Mouse (Mus musculus) layer of hippocampus, adult 8-10 months (tissue): ENCODE data around the gene Fbxl17. TPM values are rescaled to one million over a fixed set of nuclear protein-coding genes. Genes with fewer than 3 reads are reported as not detected.

Source experiments
- DNase-seq, 2 experiments: peaks; one replicate each; pipeline ENCODE4 v3.0.0; 2022; ENCODE audit warnings: low spot score in 2 of 2
- total RNA-seq, 4 experiments: library from RNA; stranded (reverse); gene quantifications; 2 replicates each; pipeline ENCODE4 v1.2.4; 2022

Fbxl17 gene
- total RNA-seq, 4 experiments from 2014 or later = 48.7 to 59.9 (median 54.3) TPM

DNA sequence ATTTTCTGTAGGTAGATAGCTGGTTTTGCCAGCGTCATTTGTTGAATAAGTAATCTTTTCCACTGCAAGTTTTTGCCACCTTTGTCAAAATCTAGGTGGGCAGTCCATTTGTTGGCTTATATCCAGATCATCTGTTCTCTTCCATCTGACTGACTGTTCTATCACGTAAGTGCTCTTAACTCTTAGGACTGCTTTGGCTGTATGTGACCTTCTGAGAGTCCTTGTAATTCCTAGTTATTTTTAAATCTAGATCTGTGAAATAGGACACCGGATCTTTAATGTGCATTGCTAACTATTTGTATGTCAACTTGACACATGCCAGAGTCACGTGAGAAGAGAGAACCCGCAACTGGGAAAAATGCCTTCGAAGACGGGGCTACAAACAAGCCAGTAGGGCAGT, 37.3 kb downstream of the Fbxl17 start:
- DNase-seq = no peak

DNA sequence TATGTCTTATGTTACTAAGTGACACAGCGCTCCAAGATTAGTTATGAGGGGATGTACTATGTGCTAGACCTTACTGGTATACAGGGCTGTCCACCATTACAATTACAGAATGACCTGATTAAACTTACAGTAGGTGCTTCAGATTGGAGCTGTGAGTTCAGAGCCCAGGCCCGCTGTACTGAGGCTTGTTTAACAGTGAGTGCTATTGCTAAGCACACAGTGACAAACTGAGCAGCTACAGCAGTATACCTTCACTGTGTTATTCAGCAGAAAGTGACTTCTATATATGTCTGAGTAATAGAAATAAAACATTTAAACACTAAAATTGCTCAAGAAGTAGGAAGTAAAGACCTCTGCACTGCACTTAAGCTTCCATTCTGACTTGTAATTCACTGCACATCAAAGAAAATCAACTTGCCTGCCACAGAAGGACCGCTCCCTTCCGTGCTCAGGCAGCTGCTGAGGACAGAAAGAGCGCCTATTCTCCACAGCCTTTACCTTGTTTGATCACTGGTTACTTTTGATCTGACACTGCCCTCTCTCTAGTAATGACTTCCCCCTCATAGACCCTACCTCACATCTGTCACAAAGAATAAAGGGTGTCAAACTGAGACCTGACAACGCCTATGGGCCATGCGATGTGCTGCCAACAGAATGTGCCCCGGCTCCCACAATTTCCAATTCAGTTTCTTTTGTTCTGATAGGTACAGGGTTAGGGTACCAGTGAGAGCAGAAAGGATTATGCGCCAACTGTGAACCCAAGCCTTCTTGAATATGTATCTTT, 39.9 kb downstream of the Fbxl17 start:
- DNase-seq = no peak

DNA sequence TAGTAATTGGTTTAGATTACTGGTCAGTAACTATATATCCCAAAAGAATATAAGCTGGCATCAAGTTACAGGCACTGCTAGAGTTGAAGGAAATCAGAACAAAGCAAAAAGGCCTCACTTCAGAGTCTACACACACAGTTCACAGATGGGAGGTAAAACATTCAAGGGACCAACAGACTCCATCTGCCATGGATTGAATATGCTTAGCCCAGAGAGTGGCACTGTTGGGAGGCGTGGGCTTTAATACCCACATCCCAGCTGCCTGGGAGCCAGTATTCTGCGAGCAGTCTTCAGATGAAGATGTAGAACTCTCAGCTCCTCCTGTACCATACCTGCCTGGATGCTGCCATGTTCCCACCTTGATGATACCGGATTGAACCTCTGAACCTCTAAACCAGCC, 41.8 kb downstream of the Fbxl17 start:
- DNase-seq = peak in 1 of 2 experiments; percentile 43

DNA sequence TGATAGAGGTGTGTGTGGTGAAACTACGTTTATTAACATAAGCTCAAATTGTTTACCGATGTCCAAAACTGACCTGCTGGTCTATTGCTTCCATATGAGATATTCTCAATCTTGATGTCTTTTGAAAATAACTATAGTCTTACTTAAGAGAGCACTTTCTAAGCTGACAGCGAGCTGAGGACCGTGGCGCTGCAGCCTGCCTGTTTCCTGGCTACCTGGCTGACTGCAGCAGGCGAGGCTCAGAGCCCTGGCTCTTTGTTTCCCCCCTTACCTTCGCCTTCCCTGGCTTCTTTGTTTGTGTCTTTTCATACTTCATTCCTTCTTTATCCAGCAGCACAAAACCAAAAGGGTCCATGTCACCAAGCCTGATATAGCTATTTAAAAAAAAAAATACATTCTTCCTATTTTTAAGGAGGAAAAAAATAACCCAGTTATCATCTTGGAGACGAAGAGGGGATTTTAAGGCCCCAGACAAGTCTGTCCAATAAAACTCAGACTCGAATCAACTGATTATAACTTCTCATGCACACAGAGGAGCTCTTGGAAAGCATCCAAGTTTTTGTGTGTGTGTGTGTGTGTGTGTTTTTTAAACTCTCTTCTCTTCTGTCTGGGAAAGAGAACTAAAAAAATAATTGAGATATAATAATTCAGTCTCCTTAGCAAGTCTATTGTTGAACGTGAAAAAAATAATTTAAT, 48.4 kb downstream of the Fbxl17 start:
- no peak for DNase-seq

DNA sequence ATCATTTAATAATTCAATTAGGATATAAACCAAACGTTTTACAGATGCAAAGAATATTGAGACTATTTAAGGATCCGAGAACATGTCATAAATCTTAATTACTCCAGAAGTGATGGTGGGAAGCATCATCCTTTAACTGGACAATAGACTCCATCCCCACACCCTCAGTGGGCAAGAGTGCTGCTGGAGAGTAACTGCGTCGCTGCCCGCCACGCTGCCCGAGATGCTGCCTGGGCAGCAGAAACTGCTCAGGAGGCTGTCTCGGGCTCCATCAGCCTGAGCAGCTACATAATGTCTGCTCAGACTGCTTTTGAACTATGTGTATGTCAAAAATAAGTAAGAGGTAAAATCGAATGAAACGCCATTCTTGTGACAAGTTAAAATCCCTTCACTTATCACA, 52.1 kb downstream of the Fbxl17 start:
- DNase-seq = no peak

DNA sequence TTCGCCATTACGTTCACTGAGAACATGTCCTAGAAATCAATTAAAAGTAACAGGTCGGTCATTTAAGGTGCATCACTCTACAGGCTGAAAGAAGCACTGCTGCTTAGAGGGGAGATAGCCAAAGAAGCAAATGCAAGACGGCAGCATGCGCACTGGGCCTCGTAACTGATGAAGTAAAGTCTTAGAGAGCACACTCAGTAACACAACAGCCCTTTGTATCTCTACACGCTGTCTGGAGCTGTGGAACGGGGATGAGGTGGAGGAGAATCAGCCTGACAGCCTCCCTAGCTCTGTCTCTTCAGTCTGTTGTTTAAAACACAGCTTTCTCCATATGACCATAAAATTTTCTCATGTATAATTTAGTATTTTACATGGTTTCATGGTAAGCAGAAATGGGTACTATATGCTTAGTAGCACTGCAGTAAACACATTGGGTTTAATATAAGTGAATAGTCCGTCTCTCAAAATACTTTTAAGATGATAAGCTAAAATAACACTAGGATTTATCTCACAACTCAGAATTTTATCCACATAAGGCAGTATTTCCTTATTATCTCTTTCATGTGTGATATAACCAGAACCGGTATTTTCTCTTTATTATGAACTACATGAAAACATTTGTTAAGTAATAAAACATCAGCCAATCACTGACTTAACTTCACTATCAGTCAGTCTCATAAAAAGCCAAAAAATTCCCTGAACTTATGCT, 52.7 kb downstream of the Fbxl17 start:
- DNase-seq = no peak

DNA sequence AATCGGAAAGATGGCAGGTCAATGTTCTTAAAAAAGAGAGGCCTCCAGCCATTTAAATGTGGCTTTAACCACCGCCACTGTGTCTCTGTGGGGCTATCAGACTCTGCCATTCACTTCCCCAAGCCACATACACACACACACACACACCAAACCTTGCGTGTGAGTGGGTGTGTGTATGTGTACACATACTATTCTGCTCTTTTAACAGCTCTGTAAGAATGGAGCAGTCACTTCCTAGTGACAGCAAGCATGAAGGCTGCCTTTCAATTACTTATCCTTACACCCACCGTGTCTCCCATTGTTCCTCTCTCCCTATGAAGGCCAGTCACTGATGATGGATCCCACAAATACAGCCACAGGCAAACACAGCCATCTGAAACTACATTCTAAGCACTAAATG, 54.6 kb downstream of the Fbxl17 start:
- no peak for DNase-seq

DNA sequence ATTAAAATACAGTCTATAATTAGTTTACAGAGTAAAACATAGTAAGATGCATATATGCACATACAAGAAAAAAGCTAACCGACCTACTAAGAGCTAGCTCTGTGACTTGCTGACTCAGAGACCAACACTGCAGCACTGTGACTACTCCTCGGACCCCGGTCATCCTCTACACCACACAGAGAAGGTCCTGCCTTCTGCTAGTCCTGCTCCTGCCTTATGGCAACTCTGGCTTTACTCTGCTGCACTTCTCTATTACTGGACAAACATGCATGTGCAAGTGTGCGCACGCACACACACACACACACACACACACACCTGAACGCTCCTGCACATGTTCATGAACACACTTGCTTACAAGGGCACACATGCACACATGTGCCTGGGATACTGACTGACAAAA, 62.4 kb downstream of the Fbxl17 start:
- DNase-seq = no peak

DNA sequence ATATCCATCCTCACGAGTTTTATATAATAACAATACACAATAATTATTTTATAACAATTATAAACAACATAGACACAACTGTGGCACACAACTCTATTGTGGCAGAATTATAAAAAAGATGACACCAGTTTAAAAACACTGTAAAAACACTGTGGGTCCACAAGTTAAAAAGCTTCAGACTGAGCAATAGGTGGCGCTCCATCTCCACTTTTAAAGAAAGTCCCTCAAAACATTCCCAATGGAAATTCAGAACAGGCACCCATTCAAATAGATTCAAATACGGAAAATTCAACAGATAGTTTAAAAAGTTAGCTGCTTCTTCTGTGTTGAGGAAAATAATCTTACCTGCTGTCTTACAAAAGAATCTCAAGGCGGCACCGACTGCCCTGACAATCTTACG, 65.7 kb downstream of the Fbxl17 start:
- no peak for DNase-seq

DNA sequence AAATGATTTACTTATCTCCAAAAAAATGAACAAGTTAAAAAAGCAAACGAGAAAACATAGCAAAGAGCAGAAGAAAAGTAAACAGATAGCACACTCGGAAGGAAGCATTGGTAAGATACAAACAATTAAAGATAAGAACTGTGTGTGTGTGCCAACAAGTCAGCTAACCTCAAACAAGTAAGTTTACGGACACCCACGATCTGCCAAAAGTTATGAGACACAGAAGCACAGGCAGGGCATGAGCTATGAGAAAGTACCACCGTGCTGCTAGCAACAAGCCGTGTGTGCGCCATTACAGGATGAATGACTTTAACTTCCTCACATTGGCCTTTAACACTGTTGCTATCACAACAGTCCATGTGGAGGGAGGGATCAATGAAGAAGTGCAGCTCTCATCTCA, 68.2 kb downstream of the Fbxl17 start:
- DNase-seq = no peak

DNA sequence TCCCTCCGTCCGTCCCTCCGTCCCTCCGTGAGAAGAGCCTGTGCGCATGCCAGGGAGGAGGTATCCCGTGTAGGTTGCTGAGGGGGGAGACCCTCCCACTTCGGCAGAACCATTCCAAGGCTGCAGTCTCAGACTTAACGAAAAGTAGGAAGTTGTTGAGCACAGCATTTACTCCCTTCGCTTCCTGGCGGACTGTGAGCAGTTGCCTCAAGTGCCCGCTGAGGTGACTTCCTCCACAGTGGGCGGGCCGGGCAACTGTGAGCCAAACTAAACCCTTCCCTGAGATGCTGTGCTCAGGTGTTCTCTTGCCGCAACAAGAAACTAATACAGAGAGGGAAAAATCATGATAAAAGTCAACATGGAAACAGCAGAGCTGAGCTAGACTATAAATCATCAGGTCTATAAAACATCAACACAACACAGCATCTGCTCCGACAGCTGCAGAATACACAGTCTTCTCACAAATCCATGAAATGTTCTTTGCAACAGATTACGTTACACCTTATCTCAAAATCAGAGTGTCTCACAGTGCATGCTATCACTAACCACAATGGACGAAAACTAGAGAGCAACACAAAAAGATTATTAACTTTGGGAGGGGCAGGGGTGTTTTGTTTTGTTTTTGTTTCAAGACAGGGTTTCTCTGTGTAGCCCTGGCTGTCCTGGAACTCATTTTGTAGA, 69.3 kb downstream of the Fbxl17 start:
- no peak for DNase-seq

DNA sequence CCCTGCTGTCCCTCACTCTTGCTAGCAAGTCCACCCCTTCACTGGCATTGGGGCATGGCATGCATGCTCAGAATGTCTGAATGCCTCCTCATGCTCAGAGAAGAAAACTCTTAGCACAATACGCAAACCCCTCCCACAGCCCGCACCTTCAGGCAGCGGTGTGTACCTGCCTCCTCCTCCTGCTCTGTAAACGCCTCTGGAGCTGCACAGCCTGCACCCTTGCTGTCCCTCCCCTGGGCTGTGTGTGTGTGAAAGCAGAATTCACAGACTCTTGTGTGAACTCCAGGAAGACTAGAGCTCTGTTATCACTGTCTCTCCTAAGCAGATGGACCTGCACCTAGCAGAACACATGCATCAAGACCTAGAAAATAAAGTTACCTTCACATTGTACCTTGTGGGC, 76.0 kb downstream of the Fbxl17 start:
- DNase-seq = no peak

DNA sequence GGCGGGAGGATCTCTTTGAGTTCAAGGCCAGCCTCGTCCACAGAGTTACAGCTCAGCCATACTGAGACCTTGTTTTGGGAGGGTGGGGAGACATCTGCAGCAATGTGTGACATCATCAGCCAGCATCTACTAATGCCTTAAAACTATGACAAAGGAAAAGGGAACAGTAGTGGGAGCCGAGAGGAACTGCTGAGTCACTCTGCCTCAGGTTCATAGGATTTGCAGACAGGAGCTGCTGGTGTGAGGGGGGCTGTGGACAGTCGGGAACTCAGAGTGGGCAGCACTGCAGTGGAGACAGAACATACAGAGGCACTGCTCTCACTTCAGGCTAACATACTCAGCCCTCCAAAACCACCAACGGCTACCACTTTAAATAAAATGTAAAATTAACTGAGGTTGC, 77.1 kb downstream of the Fbxl17 start:
- DNase-seq = no peak

DNA sequence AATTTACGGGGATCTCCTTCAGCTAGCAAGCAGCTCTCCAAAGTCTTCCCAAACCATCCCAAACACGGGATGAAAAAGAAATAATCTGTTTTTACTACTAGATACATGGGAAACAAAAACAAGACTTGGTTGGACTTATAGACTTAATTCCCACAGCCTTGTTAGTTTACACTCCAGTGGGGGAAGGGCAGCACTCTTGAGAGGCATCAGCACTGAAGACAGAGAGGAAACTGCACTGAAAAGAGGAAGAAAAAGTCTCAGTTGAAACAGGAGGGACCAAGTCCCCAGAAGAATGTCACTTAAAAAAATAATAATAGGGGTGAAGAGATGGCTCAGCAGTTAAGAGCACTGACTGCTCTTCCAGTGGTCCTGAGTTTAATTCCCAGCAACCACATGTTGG, 78.0 kb downstream of the Fbxl17 start:
- no peak for DNase-seq

DNA sequence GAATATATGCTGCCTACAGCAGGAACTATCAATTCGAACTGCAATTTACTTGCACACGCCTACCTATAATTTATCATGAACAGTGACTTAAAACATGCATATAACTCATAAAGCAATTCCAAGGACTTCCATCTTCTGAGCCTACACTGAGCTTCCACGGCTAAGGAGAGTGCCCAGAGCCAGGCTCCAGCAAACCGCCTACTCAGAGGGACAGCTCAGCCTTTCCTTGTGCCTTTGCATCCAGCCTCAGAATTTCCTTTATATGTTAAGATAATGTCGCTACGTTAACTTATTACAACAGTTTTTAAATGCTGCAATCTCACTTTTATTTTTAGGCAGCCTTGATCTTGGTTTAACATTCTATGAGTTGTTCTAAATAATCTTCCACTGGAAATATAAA, 80.3 kb downstream of the Fbxl17 start:
- DNase-seq = no peak

DNA sequence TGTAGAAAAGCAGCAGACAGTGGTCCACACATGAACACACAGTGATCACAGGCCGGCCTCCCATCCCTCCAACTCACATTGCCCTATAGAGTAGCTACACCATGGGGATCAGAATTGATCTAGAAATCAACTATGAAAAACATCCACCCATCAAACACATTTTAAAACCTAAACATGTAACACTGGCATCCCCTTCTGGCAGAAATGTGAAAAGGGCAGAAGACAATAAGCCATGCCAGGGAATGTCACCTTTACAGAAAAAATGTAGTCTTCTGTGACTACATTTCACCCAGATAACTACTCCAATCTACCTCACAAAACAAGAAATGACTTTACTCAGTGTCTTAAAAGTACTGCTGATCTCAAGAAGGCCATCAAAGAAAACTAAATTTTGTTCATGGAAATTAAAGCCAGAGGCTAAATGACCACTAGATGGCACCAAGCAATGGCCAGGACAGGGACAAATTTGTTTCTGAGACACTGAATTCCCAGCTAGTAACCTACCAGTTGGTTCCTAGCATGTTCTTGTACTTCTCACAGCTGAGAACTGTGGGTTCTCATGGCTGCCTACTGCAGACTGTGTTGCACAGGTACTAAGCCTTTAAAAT, 85.7 kb downstream of the Fbxl17 start:
- DNase-seq = no peak

DNA sequence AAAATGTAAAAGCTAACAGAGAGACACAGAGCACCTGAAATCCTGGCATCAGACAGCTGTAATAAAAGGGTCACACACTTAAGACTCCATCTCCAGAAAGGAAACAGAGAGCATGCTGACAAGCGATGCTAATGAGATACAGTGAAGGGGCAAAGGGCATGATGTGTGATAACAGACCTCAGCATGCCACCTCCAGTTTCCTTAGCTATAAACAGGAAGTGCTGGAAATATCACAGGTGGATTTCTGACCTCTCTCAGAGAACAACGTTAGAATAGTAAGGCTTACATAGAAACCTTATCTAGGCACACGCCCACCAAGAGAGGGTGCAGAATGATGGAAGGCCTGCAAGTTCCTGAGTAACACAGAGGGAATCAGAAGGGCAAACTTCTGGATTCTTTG, 88.3 kb downstream of the Fbxl17 start:
- DNase-seq = no peak

DNA sequence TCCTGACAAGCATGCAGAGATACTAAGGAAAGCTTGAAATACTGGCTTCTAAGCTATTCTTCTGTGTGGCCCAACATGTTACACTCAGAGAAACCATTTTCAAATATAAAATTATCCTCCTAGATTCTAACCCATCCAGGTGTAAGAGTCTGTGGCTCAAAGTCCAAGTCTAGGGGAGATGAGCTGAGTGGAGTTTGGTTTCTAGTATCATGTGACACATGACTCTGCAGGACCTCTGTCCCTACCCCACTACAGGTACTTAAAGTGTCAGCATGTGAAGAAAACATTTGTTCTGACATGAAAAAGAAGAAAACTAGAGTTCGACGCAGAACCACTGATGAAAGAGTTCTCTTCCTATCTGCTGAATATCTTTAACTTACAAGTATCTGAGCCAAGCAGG, 89.7 kb downstream of the Fbxl17 start:
- DNase-seq = no peak

DNA sequence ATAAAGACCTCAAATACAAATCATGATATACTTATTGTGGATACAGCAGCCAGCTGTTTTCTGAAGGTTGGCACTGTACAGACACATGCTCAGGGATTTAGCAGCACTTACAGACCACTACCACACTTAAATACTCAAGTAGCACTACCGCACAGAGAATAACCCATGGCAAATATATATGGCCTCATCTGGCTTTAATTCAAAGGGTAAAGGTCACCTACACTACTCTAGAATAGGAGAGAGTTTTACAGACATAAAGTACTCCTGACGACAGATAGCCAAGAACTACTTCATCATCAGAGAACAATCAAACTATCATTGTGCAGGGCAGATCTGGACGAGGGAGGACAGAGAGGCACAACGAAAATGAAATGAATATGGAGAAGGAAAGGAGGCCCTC, 93.9 kb downstream of the Fbxl17 start:
- DNase-seq = no peak

DNA sequence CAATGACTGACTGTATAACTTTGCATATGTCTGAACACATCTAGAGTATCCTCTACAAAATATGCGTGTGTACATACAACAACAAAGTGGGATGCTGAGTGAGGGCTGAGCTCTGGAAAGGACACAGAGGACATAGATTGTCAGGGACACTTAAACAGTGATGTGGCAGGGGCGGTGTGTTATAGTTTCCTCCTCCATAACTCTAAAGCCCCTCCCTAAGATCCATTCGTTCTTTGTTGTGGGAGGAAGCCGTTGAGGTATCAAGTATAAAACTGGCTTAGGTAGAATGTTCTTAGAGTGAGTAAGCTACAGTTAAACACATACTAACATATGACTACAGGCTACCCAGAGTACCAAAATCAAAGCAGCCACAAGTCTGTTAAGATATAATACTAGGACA, 94.3 kb downstream of the Fbxl17 start:
- DNase-seq = no peak

DNA sequence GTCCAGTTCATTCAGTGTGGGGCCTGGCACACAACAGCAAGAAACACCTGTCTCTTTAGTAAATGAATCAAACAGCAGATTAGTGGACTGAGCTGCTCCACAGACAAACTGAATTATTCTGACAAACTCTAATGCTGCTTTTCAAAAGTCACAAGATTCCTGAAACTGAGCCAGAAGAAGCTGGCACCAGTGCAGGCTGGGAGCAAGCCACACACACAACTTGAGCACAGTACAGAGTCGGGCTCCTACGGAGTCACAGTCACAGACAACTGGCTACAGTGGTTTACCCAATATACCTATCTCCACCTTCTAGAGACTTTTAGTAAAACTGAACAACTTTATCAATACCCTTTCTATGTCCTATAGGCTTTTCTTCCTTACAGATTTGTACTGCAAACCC, 94.8 kb downstream of the Fbxl17 start:
- DNase-seq = no peak
